Mouse (Mus musculus) adrenal gland, postnatal 4 days (tissue): Measurements from ENCODE around the gene Sgsm1. TPM values are rescaled to one million over a fixed set of nuclear protein-coding genes. Genes with fewer than 3 reads are reported as not detected.

Source experiments
- DNase-seq, 2 experiments: peaks; one replicate each; pipeline ENCODE4 v3.0.0; 2021 to 2022; ENCODE audit warnings: low spot score in 2 of 2, mixed read lengths in 2 of 2
- microRNA-seq: library from miRNA; unstranded; fragments of <30 nt; microRNA quantifications from one replicate; pipeline ENCODE4 v1.2.0, GENCODE M21; 2021
- total RNA-seq, 2 experiments: library from RNA; stranded (reverse); gene quantifications; 2 replicates each; pipeline ENCODE4 v1.2.3; 2021

The Sgsm1 gene
- total RNA-seq, 2 experiments from 2014 or later: 23.0 to 24.3 TPM

DNA sequence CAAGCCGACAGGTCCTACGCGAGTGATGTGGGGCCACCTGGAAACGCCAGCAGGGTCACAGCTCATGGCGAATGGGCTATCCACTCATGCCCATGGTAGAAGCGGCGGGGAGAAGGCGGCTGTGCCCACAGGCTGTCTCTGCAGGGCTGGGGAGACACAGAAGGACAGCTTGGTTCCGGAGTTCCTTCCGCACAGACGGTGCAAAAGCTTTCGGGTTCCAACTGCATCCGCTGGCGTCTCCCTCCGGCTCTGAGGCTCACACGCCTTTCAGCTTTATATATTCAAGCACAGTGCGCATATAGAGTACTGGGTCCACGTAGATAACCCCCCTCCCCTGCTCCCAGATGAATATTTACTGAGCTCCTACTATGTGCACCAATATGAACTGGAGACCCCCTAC lies 116.8 kb downstream of the Sgsm1 start:
- no peak for DNase-seq

Small RNA genes lying within 50 kb of the gene (microRNA-seq; reads per million reads assigned to microRNA genes)
- gene Mir7229 (not detected), gene Mir7230 (not detected)

Other genes with a start within 250 kb of the Sgsm1 start
- gene Crybb2, start 240.7 kb downstream of the Sgsm1 start, total RNA-seq: not detected
- 1 to 10 TPM; 1.1 to 1.9 TPM for gene Crybb3, start 229.2 kb downstream of the Sgsm1 start, total RNA-seq
- gene 2900026A02Rik, start 89.5 kb downstream of the Sgsm1 start, total RNA-seq: 10 to 100 TPM; 21.2 to 23.3 TPM
- gene Tmem211, start 83.9 kb downstream of the Sgsm1 start, total RNA-seq: not detected
- not detected for gene Aym1, start 46.5 kb upstream of the Sgsm1 start, total RNA-seq
- 10 to 100 TPM; 10.2 to 11.6 TPM for gene Wscd2, start 179.5 kb upstream of the Sgsm1 start, total RNA-seq